Mouse (Mus musculus) brain, adult 10 weeks (tissue): Measurements from ENCODE around the gene Lao1. TPM values are rescaled to one million over a fixed set of nuclear protein-coding genes. Genes with fewer than 3 reads are reported as not detected.

Experiments
- polyA plus RNA-seq: library from polyadenylated mRNA; stranded (reverse); fragments of 350-450 nt; fragmentation: Illumina TruSeq; extraction: RNeasy Lipid Tissue Mini Kit (QIAGEN cat#74804); gene quantifications from one replicate; pipeline ENCODE4 v1.2.3, GENCODE M21; 2015; ENCODE audit warnings: low read depth, low replicate concordance

The Lao1 gene
- not detected for polyA plus RNA-seq

GRCm38 (mm10) chr4:118961141-118961628 is at the start of gene Lao1:
Lao1 (plus strand) TSS chr4:118961578.

GRCm38 (mm10) chr4:118917365-118917764 is 44.0 kb upstream of the Lao1 start, which contains the start of gene Olfr1329:
Olfr1329 (minus strand) TSS chr4:118917465.

GRCm38 (mm10) chr4:118938512-118938911 is 22.9 kb upstream of the Lao1 start, which contains the start of gene Olfr1328:
Olfr1328 (minus strand) TSS chr4:118938612.

Other genes starting within 250 kb of the Lao1 start
- not detected for gene Olfr1340, start 241.4 kb upstream of the Lao1 start, polyA plus RNA-seq
- not detected for gene Olfr1339, start 229.4 kb upstream of the Lao1 start, polyA plus RNA-seq
- not detected for gene Olfr1338, start 202.8 kb upstream of the Lao1 start, polyA plus RNA-seq
- not detected for gene Olfr1337, start 179.0 kb upstream of the Lao1 start, polyA plus RNA-seq
- not detected for gene Olfr1335, start 151.6 kb upstream of the Lao1 start, polyA plus RNA-seq
- not detected for gene Olfr1333, start 125.3 kb upstream of the Lao1 start, polyA plus RNA-seq
- gene Olfr1331, start 96.9 kb upstream of the Lao1 start, polyA plus RNA-seq: not detected
- not detected for gene Olfr1330, start 73.0 kb upstream of the Lao1 start, polyA plus RNA-seq
- not detected for gene Olfr1329, start 44.1 kb upstream of the Lao1 start, polyA plus RNA-seq
- not detected for gene Olfr1328, start 23.0 kb upstream of the Lao1 start, polyA plus RNA-seq
- gene Slc2a1, start 147.1 kb downstream of the Lao1 start, polyA plus RNA-seq: 80.6 TPM
- 8.4 TPM for gene Zfp691, start 212.6 kb downstream of the Lao1 start, polyA plus RNA-seq
- gene Ermap, start 228.4 kb downstream of the Lao1 start, polyA plus RNA-seq: 0.31 TPM
- gene Svbp, start 233.7 kb downstream of the Lao1 start, polyA plus RNA-seq: 32.5 TPM